19 mouse cellular contexts compared by ENCODE assay signal in the genomic region with DNA sequence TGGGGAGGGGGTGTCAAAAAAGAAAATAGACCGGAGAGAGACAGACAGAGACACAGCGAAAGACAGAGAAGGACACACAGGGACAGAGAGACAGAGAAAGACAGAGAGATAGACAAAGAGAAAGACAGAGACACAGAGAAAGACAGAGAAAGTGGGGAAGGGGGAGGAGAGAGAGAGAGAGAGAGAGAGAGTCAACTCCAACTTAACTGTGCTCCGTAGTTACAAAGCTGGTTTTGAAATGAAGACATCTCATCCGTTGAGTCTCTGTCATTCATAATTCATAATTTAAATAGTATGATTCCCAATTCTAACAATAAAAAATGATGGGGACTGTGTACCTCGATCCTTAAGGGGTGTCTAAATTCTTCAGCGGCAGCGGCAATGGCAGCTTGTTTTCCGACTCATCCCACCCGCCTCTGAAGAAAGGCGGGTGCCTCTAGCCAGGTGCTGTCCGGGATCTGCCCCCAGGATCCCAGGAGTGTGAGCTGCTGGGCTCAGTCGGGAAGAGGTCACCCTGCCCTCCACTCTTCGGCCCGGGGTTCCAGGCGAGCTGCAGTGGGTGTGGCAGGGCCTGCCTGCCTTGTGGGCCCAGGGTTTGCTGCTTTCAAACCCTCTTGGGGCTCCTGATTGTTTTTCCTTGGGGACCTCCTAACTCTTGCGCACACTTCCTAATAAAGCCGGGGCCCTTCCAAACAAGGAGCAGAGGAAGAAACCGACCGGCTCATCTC. TPM values are rescaled to one million over a fixed set of nuclear protein-coding genes. Genes with fewer than 3 reads are reported as not detected.
DNase-seq lines count a peak whose midpoint lies in the region; ATAC-seq and TF ChIP-seq lines count a peak whose summit lies in the region.
"Had no signal": no experiment of that assay in that cellular context is flagged by ENCODE, and none has a peak within 500 bp of the region (broad histone marks: within the 10 kb centered on the region; RNA-seq: fewer than 3 reads in every experiment).

No protein-coding gene starts in this region.

- no peak overlapping the region for H3K4me2 ChIP-seq in forebrain, embryonic 11.5 days (ENCODE audit: low read depth, low read length, severe bottlenecking)
- H3K4me2 ChIP-seq in forebrain, embryonic 16.5 days (ENCODE audit: low read length), result no peak overlapping the region
- no peak overlapping the region for H3K4me2 ChIP-seq in stomach, embryonic 14.5 days (replicated peaks; ENCODE audit: low read depth, low read length)
- H3K4me2 ChIP-seq in stomach, postnatal 0 days (replicated peaks; ENCODE audit: low read depth), result no peak overlapping the region
- 0 out of 2 replicates have a peak overlapping the region, but pooled peaks have one; percentile 8 for H3K4me2 ChIP-seq in midbrain, embryonic 14.5 days (ENCODE audit: low read length)
- H3K4me2 ChIP-seq: kidney, embryonic 15.5 days; lung, embryonic 14.5 days had no signal

- under 1% methylated on average over 19 of the region's 19 CpGs for WGBS in forebrain, embryonic 11.5 days
- under 1% methylated on average over 19 of the region's 19 CpGs for WGBS in forebrain, embryonic 16.5 days
- 5% methylated on average over 19 of the region's 19 CpGs for WGBS in stomach, embryonic 14.5 days
- WGBS in stomach, postnatal 0 days, result 9% methylated on average over 19 of the region's 19 CpGs
- 1% methylated on average over 19 of the region's 19 CpGs for WGBS in midbrain, embryonic 14.5 days

- H3K27me3 ChIP-seq in forebrain, embryonic 11.5 days (ENCODE audit: control insufficient read depth, insufficient read depth, low read length), result peaks cover 76% of the 10 kb centered on the region
- H3K27me3 ChIP-seq in forebrain, embryonic 16.5 days (replicated peaks; ENCODE audit: control insufficient read depth, insufficient read depth, low read length), result peaks cover 66% of the 10 kb centered on the region
- H3K27me3 ChIP-seq in stomach, embryonic 14.5 days (ENCODE audit: control insufficient read depth, insufficient read depth, low read length), result peaks cover 21% of the 10 kb centered on the region
- peaks cover 31% of the 10 kb centered on the region; the same call in 1 of the 2 replicates for H3K27me3 ChIP-seq in stomach, postnatal 0 days (ENCODE audit: control insufficient read depth, insufficient read depth, low read length)
- peaks cover 76% of the 10 kb centered on the region for H3K27me3 ChIP-seq in midbrain, embryonic 14.5 days (ENCODE audit: control insufficient read depth, insufficient read depth, low read length)

- no peaks in the 10 kb centered on the region for H3K9me3 ChIP-seq in forebrain, embryonic 11.5 days (ENCODE audit: control insufficient read depth, low read length)
- H3K9me3 ChIP-seq in forebrain, embryonic 16.5 days (ENCODE audit: control insufficient read depth, low read length), result no peaks in the 10 kb centered on the region
- no peaks in the 10 kb centered on the region for H3K9me3 ChIP-seq in stomach, embryonic 14.5 days (ENCODE audit: control insufficient read depth, low read depth, low read length)
- H3K9me3 ChIP-seq in stomach, postnatal 0 days (ENCODE audit: control insufficient read depth, low read length), result no peaks in the 10 kb centered on the region
- H3K9me3 ChIP-seq in midbrain, embryonic 14.5 days (ENCODE audit: control insufficient read depth, low read length), result no peaks in the 10 kb centered on the region
- H3K9me3 ChIP-seq: kidney, embryonic 15.5 days had no signal

- H3K4me3 ChIP-seq in forebrain, embryonic 11.5 days (ENCODE audit: low read depth, low read length), result no peak overlapping the region
- no peak overlapping the region for H3K4me3 ChIP-seq in forebrain, embryonic 16.5 days (replicated peaks; ENCODE audit: low read length)
- H3K4me3 ChIP-seq in stomach, embryonic 14.5 days (ENCODE audit: low read depth, low read length), result peak overlapping the region; percentile 2; the same call in 1 of the 2 replicates
- no peak overlapping the region; the same call in 1 of the 2 replicates for H3K4me3 ChIP-seq in stomach, postnatal 0 days (ENCODE audit: low read depth, low read length)
- H3K4me3 ChIP-seq in midbrain, embryonic 14.5 days (replicated peaks; ENCODE audit: low read depth, low read length), result no peak overlapping the region
- H3K4me3 ChIP-seq: kidney, embryonic 15.5 days had no signal

- H3K36me3 ChIP-seq in forebrain, embryonic 11.5 days (ENCODE audit: control insufficient read depth, insufficient read depth, low read length), result no peaks in the 10 kb centered on the region
- H3K36me3 ChIP-seq in forebrain, embryonic 16.5 days (ENCODE audit: control insufficient read depth, insufficient read depth), result no peaks in the 10 kb centered on the region
- H3K36me3 ChIP-seq in stomach, embryonic 14.5 days (ENCODE audit: control insufficient read depth, insufficient read depth, low read length), result no peaks in the 10 kb centered on the region
- no peaks in the 10 kb centered on the region for H3K36me3 ChIP-seq in stomach, postnatal 0 days (ENCODE audit: control insufficient read depth, insufficient read depth, low read length)
- H3K36me3 ChIP-seq in midbrain, embryonic 14.5 days (ENCODE audit: control insufficient read depth, insufficient read depth, low read length), result no peaks in the 10 kb centered on the region
- H3K36me3 ChIP-seq: kidney, embryonic 15.5 days had no signal

- peaks cover 19% of the 10 kb centered on the region for H3K4me1 ChIP-seq in forebrain, embryonic 11.5 days (replicated peaks; ENCODE audit: control insufficient read depth, insufficient read depth, low read length)
- H3K4me1 ChIP-seq in forebrain, embryonic 16.5 days (replicated peaks; ENCODE audit: control insufficient read depth, insufficient read depth, low read length), result peaks cover 25% of the 10 kb centered on the region
- 0 out of 2 replicates have a peak, but pooled peaks cover 8% of the 10 kb centered on the region for H3K4me1 ChIP-seq in stomach, embryonic 14.5 days (ENCODE audit: control insufficient read depth, insufficient read depth, low read length)
- peaks cover 3% of the 10 kb centered on the region for H3K4me1 ChIP-seq in stomach, postnatal 0 days (replicated peaks; ENCODE audit: control insufficient read depth, insufficient read depth)
- H3K4me1 ChIP-seq in midbrain, embryonic 14.5 days (ENCODE audit: control insufficient read depth, insufficient read depth, low read length), result peaks cover 14% of the 10 kb centered on the region; the same call in 1 of the 2 replicates

- H3K9ac ChIP-seq in forebrain, embryonic 11.5 days (ENCODE audit: low read length), result no peak overlapping the region
- H3K9ac ChIP-seq in forebrain, embryonic 16.5 days (replicated peaks; ENCODE audit: low read depth, low read length), result no peak overlapping the region
- no peak overlapping the region for H3K9ac ChIP-seq in stomach, embryonic 14.5 days (replicated peaks; ENCODE audit: low read depth, low read length)
- no peak overlapping the region for H3K9ac ChIP-seq in stomach, postnatal 0 days (ENCODE audit: low read length)
- no peak overlapping the region for H3K9ac ChIP-seq in midbrain, embryonic 14.5 days (replicated peaks; ENCODE audit: low read length)
- H3K9ac ChIP-seq: kidney, embryonic 15.5 days; lung, embryonic 14.5 days had no signal

- TF ChIP-seq CTCF in stomach, postnatal 0 days (IDR thresholded peaks at IDR 0.05; ENCODE audit: low read depth), result no peak

- ATAC-seq in forebrain, embryonic 11.5 days (replicated peaks; ENCODE audit: low FRiP score), result no peak
- no peak for ATAC-seq in forebrain, embryonic 16.5 days
- ATAC-seq in stomach, embryonic 14.5 days (ENCODE audit: insufficient number of reproducible peaks, insufficient read depth, low FRiP score, low read depth), result no peak
- ATAC-seq in stomach, postnatal 0 days (ENCODE audit: low FRiP score, low TSS enrichment), result no peak
- no peak for ATAC-seq in midbrain, embryonic 14.5 days (ENCODE audit: low FRiP score, low TSS enrichment)
- ATAC-seq: forebrain, embryonic 14.5 days; Patski had no signal

- H3K27ac ChIP-seq in forebrain, embryonic 11.5 days (ENCODE audit: low read depth, low read length), result no peak overlapping the region
- no peak overlapping the region for H3K27ac ChIP-seq in forebrain, embryonic 16.5 days (ENCODE audit: low read length)
- no peak overlapping the region for H3K27ac ChIP-seq in stomach, embryonic 14.5 days (ENCODE audit: low read length)
- H3K27ac ChIP-seq in stomach, postnatal 0 days (replicated peaks), result no peak overlapping the region
- no peak overlapping the region for H3K27ac ChIP-seq in midbrain, embryonic 14.5 days (replicated peaks; ENCODE audit: low read depth, low read length)
- H3K27ac ChIP-seq: kidney, embryonic 15.5 days; macrophage had no signal

- peak; percentile 60 for DNase-seq in forebrain, embryonic 11.5 days (ENCODE audit: low spot score)
- DNase-seq in stomach, postnatal 0 days (ENCODE audit: low spot score), result no peak
- DNase-seq in midbrain, embryonic 14.5 days, result no peak
- no peak for DNase-seq in layer of hippocampus, postnatal 10 days (ENCODE audit: low spot score in 2 of 2)
- DNase-seq in adrenal gland, adult 2 months, result no peak
- DNase-seq in kidney, postnatal 36 days, result no peak
- DNase-seq: cerebellum, postnatal 14 days; right cerebral cortex, postnatal 4 days; thymus, postnatal 25 days had no signal

- TF ChIP-seq EP300 in stomach, postnatal 0 days (optimal IDR thresholded peaks at IDR 0.05), result no peak

RNA-seq across cellular contexts. Expression of gene Nkx6-1, which starts 2.6 kb away (rescaled TPM):
- 1.2 and 1.3 TPM in 2 replicates for polyA plus RNA-seq in forebrain, embryonic 11.5 days (2014; fragmentation: Nextera tagmentation; extraction: Ambion mirVana)
- polyA plus RNA-seq in forebrain, embryonic 16.5 days (2015; fragmentation: Nextera tagmentation; extraction: Ambion mirVana), result 0.06 TPM in 1 of 2 replicates, not detected in the other
- 3.3 and 4.5 TPM in 2 replicates for polyA plus RNA-seq in stomach, embryonic 14.5 days (2014; fragmentation: Nextera tagmentation; extraction: Ambion mirVana)
- 1.6 and 2.8 TPM in 2 replicates for polyA plus RNA-seq in stomach, postnatal 0 days (2015; fragmentation: Nextera tagmentation; extraction: Ambion mirVana)
- 2.8 and 3.1 TPM in 2 replicates for polyA plus RNA-seq in midbrain, embryonic 14.5 days (2014; fragmentation: Nextera tagmentation; extraction: Ambion mirVana)
- total RNA-seq in layer of hippocampus, postnatal 10 days (2021), result under 1 TPM; 0.62 to 0.91 TPM
- not detected for total RNA-seq in adrenal gland, adult 2 months (2021)
- not detected in 2 replicates for polyA plus RNA-seq in adrenal gland, adult 2 months (2012; rRNA removed)
- total RNA-seq: gastrocnemius, adult 18-20 months; granulocyte monocyte progenitor cell, adult 5-6 weeks; liver, adult 2 months had no signal
- polyA plus RNA-seq: liver, adult 2 months; macrophage; Patski had no signal
